Mouse (Mus musculus): ENCODE data around the gene Clic4.

DNA sequence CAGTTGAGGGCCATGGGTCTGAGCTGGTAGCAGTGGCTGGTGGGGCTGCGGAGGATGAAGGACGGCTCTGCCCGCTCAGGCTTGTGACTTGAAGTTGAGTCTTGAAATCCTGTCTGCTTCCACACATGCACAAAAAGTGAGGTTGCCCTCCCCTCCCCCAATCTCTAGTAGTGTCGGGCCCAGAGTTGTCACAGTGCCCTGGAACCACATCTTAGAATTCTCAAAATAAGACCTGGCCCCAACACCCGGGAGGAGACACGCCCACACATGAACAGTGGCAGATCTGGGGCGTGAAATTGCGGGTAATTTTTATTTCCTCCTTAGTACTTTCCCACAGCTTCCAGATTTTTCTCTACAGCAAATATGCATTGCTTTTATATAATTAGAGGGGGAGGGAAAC, 74.8 kb downstream of the Clic4 start:
- TF ChIP-seq CTCF (IDR thresholded peaks at IDR 0.05; ENCODE audit: control insufficient read depth, insufficient read depth, low read length) (no peak), POLR2A (IDR thresholded peaks at IDR 0.05; ENCODE audit: borderline replicate concordance, control insufficient read depth, low read depth, low read length) (no peak)
